Mouse (Mus musculus): Measurements from ENCODE around the gene Fbxl3. TPM values are rescaled to one million over a fixed set of nuclear protein-coding genes. Genes with fewer than 3 reads are reported as not detected.

The Fbxl3 gene
- total and polyA plus RNA-seq, 3 experiments = 14.6 to 28.4 TPM; not detected in 1

DNA sequence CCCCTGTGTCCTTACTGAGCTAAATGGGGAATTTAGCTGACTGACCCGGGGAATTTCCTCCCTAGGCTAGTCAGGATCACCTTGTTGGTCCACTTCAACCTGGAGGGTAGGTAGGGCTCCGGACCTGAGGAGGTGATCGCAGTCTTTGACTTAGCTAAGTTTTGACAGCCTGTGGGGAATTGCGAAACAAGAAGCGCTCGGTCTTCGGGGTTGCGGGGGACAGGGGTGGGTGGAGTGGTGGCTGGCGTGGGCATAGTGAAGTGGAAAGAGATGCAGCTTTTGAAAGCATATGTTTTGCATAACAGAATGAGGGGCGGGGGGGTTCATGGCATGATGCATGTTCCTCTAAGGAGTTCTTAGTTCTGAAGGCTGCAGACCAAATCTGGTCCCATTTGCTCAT lies 28.6 kb downstream of the Fbxl3 start:
- Histone ChIP-seq H3K4me3 (ENCODE audit: control insufficient read depth in 1 of 2, insufficient read depth in 1 of 2, low read depth in 2 of 2, low read length in 2 of 2) (peak overlapping the region; percentile 77 to 93), H3K36me3 (ENCODE audit: control insufficient read depth in 1 of 2, insufficient read depth in 2 of 2, low read length in 2 of 2) (peaks cover 0 to 6% of the 10 kb centered on the region in 2 experiments; a peak in 1 of 4 replicates), H3K27me3 (ENCODE audit: control insufficient read depth in 1 of 2, insufficient read depth in 2 of 2, low read length in 2 of 2) (no peaks in the 10 kb centered on the region), H3K9me3 (replicated peaks; ENCODE audit: insufficient read depth, low read length) (no peaks in the 10 kb centered on the region), H3K9ac (ENCODE audit: control insufficient read depth, low read depth, low read length, poor library complexity, severe bottlenecking) (peak overlapping the region; percentile 92), H3K4me1 (ENCODE audit: control insufficient read depth in 1 of 2, insufficient read depth in 2 of 2, low read length in 2 of 2) (no peaks in the 10 kb centered on the region; a peak in 1 of 4 replicates), H3K27ac (ENCODE audit: control insufficient read depth, low read depth, low read length) (peak overlapping the region; percentile 79), H3K79me2 (ENCODE audit: control insufficient read depth, insufficient read depth, low read length, poor library complexity) (peaks cover 2% of the 10 kb centered on the region; the same call in 1 of the 2 replicates)
- peak; percentile 55 for DNase-seq (ENCODE audit: low read depth, low spot score)
- no peak for TF ChIP-seq POLR2A (IDR thresholded peaks at IDR 0.05; ENCODE audit: control insufficient read depth in 1 of 2, insufficient read depth in 1 of 2, low read depth in 1 of 2, low read length in 2 of 2, poor library complexity in 1 of 2)
- TF ChIP-seq SMC3 (IDR thresholded peaks at IDR 0.05; ENCODE audit: low read depth, low read length) = no peak
- TF ChIP-seq CHD1 (IDR thresholded peaks at IDR 0.05; ENCODE audit: low read depth, low read length) = no peak
- TF ChIP-seq ETS1 (IDR thresholded peaks at IDR 0.05; ENCODE audit: low read depth, low read length) = no peak
- no peak for TF ChIP-seq ZNF384 (IDR thresholded peaks at IDR 0.05; ENCODE audit: low read depth, low read length)
- TF ChIP-seq MXI1 (IDR thresholded peaks at IDR 0.05; ENCODE audit: low read depth, low read length) = no peak
- TF ChIP-seq MAX (IDR thresholded peaks at IDR 0.05; ENCODE audit: low read length) = no peak

DNA sequence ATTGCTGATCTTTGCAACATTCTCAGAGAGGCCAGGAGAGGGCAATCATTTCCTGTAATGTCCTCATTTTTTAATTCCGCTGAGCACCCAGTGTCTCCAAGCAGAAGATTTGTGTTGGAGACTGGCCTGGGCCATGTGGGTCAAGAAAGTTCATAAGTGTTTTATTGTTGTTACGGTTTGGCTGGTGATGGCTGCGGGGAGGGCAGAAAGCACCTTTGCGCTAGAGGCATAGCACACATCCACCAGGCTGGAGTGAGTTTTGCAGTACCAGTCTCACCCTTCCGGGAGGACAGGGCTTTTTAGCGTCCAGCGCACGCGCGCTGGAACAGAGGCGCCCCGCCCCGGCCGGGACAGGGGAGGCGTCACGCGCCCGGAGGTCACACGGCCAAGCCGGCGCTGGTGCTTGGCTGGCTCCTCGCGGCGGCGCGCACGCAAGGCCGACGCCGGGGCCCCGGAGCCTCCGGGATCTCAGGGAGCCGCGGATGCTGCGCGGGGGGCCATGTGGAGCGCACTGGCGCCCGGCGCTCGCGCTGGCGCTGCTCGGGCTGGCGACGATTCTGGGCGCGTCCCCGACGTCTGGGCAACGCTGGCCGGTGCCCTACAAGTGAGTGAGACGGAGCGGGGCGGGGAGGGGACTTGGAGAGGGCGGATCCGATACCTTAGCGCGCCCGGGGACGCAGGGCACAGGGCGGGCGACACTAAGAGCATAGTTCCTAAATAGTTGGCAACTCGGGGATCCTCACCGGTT lies 29.3 kb downstream of the Fbxl3 start, which contains the start of gene Cln5:
Gene Cln5, plus strand, starts transcription at position 353 of the 748 bp plus-strand sequence.
- no peaks in the 10 kb centered on the region for H3K9me3 ChIP-seq (replicated peaks; ENCODE audit: insufficient read depth, low read length)
- H3K4me1 ChIP-seq (ENCODE audit: control insufficient read depth in 1 of 2, insufficient read depth in 2 of 2, low read length in 2 of 2) = no peaks in the 10 kb centered on the region; a peak in 1 of 4 replicates
- peaks cover 0 to 6% of the 10 kb centered on the region in 2 experiments; a peak in 1 of 4 replicates for H3K36me3 ChIP-seq (ENCODE audit: control insufficient read depth in 1 of 2, insufficient read depth in 2 of 2, low read length in 2 of 2)
- peak within 1 kb of the TSS; percentile 77 to 93 for H3K4me3 ChIP-seq (ENCODE audit: control insufficient read depth in 1 of 2, insufficient read depth in 1 of 2, low read depth in 2 of 2, low read length in 2 of 2)
- no peaks in the 10 kb centered on the region for H3K27me3 ChIP-seq (ENCODE audit: control insufficient read depth in 1 of 2, insufficient read depth in 2 of 2, low read length in 2 of 2)
- H3K27ac ChIP-seq (ENCODE audit: control insufficient read depth, low read depth, low read length) = peak within 1 kb of the TSS; percentile 91
- H3K9ac ChIP-seq (ENCODE audit: control insufficient read depth, low read depth, low read length, poor library complexity, severe bottlenecking) = peak within 1 kb of the TSS; percentile 92
- peak; percentile 95 for DNase-seq (ENCODE audit: low read depth, low spot score)
- peaks cover 2% of the 10 kb centered on the region; the same call in 1 of the 2 replicates for H3K79me2 ChIP-seq (ENCODE audit: control insufficient read depth, insufficient read depth, low read length, poor library complexity)
- 0 out of 2 replicates have a peak, but pooled peaks have one; percentile 34 for TF ChIP-seq MAZ (IDR thresholded peaks at IDR 0.05; ENCODE audit: low read depth, low read length)
- TF ChIP-seq EP300 (IDR thresholded peaks at IDR 0.05; ENCODE audit: low read depth in 1 of 2, low read length in 2 of 2) = no peak
- no peak for TF ChIP-seq MYB (IDR thresholded peaks at IDR 0.05; ENCODE audit: low read depth, low read length)
- TF ChIP-seq CHD1 (IDR thresholded peaks at IDR 0.05; ENCODE audit: low read depth, low read length) = no peak
- TF ChIP-seq USF2 (IDR thresholded peaks at IDR 0.05; ENCODE audit: borderline replicate concordance in 1 of 2, insufficient read depth in 1 of 2, low read depth in 1 of 2, low read length in 2 of 2) = 0 out of 4 replicates have a peak, but pooled peaks of 1 of the 2 experiments have one; percentile 42
- TF ChIP-seq RAD21 (IDR thresholded peaks at IDR 0.05; ENCODE audit: low read depth, low read length) = peak; percentile 61
- no peak for TF ChIP-seq GABPA (IDR thresholded peaks at IDR 0.05; ENCODE audit: low read depth, low read length)
- no peak for TF ChIP-seq MYC (IDR thresholded peaks at IDR 0.05; ENCODE audit: low read depth, low read length)
- TF ChIP-seq GATA1 (IDR thresholded peaks at IDR 0.05; ENCODE audit: low read depth, low read length) = no peak
- peak; percentile 92 for TF ChIP-seq NELFE (IDR thresholded peaks at IDR 0.05; ENCODE audit: low read depth, low read length)
- TF ChIP-seq POLR2AphosphoS2 (IDR thresholded peaks at IDR 0.05; ENCODE audit: low read length) = peak; percentile 89
- TF ChIP-seq HCFC1 (IDR thresholded peaks at IDR 0.05; ENCODE audit: low read depth, low read length) = peak; percentile 67
- TF ChIP-seq MAFK (IDR thresholded peaks at IDR 0.05; ENCODE audit: borderline replicate concordance, low read depth, low read length) = 0 out of 2 replicates have a peak, but pooled peaks have one; percentile 20
- TF ChIP-seq ZKSCAN1 (IDR thresholded peaks at IDR 0.05; ENCODE audit: low read depth, low read length) = no peak
- peak; percentile 69 for TF ChIP-seq SMC3 (IDR thresholded peaks at IDR 0.05; ENCODE audit: low read depth, low read length)
- TF ChIP-seq RCOR1 (IDR thresholded peaks at IDR 0.05; ENCODE audit: low read depth, low read length) = no peak
- no peak for TF ChIP-seq MEF2A (IDR thresholded peaks at IDR 0.05; ENCODE audit: extremely low read depth, insufficient replicate concordance, low read depth, low read length, poor library complexity, severe bottlenecking)
- peak; percentile 56 for TF ChIP-seq SIN3A (IDR thresholded peaks at IDR 0.05; ENCODE audit: low read length)
- TF ChIP-seq JUND (IDR thresholded peaks at IDR 0.05; ENCODE audit: low read depth, low read length) = no peak
- no peak for TF ChIP-seq CHD2 (IDR thresholded peaks at IDR 0.05; ENCODE audit: low read length)
- peak; percentile 83 for TF ChIP-seq TBP (IDR thresholded peaks at IDR 0.05; ENCODE audit: low read depth, low read length)
- TF ChIP-seq ETS1 (IDR thresholded peaks at IDR 0.05; ENCODE audit: low read depth, low read length) = 0 out of 2 replicates have a peak, but pooled peaks have one; percentile 4
- 0 out of 2 replicates have a peak, but pooled peaks have one; percentile 17 for TF ChIP-seq TCF12 (IDR thresholded peaks at IDR 0.05; ENCODE audit: low read depth, low read length)
- TF ChIP-seq ELF1 (IDR thresholded peaks at IDR 0.05; ENCODE audit: low read depth, low read length) = peak; percentile 81
- TF ChIP-seq POLR2A (IDR thresholded peaks at IDR 0.05; ENCODE audit: control insufficient read depth in 1 of 2, insufficient read depth in 1 of 2, low read depth in 1 of 2, low read length in 2 of 2, poor library complexity in 1 of 2) = peak; percentile 95 to 96
- peak; percentile 65 for TF ChIP-seq ZC3H11A (IDR thresholded peaks at IDR 0.05; ENCODE audit: low read depth, low read length)
